Mouse (Mus musculus): ENCODE results near the gene Dcx.

Dcx gene

GRCm38 (mm10) chrX:143932958-143933357, at the start of gene Dcx:
Dcx (minus strand) TSS chrX:143933311.
- DNase-seq (ENCODE audit: extremely low read depth, low read depth): no peak

GRCm38 (mm10) chrX:143966249-143966648, 33.1 kb upstream of the Dcx start:
- no peak for DNase-seq (ENCODE audit: extremely low read depth, low read depth)

- no peak for DNase-seq (ENCODE audit: extremely low read depth, low read depth)
These were observed 560 bp upstream of the Dcx start for GRCm38 (mm10) chrX:143933671-143934070.

- DNase-seq (ENCODE audit: extremely low read depth, low read depth): no peak
These were observed 581 bp downstream of the Dcx start for GRCm38 (mm10) chrX:143932530-143932929.

- no peak for DNase-seq (ENCODE audit: extremely low read depth, low read depth)
These were observed 1.5 kb downstream of the Dcx start for GRCm38 (mm10) chrX:143931400-143932185.

- DNase-seq (ENCODE audit: extremely low read depth, low read depth): no peak
These were observed 11.0 kb downstream of the Dcx start for GRCm38 (mm10) chrX:143922070-143922469.

GRCm38 (mm10) chrX:143906699-143907471, 26.2 kb downstream of the Dcx start:
- no peak for DNase-seq (ENCODE audit: extremely low read depth, low read depth)

- peak; percentile 6 for DNase-seq (ENCODE audit: extremely low read depth, low read depth)
These were observed 28.4 kb downstream of the Dcx start for GRCm38 (mm10) chrX:143904689-143905088.

- DNase-seq (ENCODE audit: extremely low read depth, low read depth): no peak
These were observed 30.8 kb downstream of the Dcx start for GRCm38 (mm10) chrX:143902300-143902699.

- DNase-seq (ENCODE audit: extremely low read depth, low read depth): no peak
These were observed 35.5 kb downstream of the Dcx start for GRCm38 (mm10) chrX:143897363-143898285.

- DNase-seq (ENCODE audit: extremely low read depth, low read depth): no peak
These were observed 36.2 kb downstream of the Dcx start for GRCm38 (mm10) chrX:143896936-143897335.

GRCm38 (mm10) chrX:143893180-143893579, 39.9 kb downstream of the Dcx start:
- DNase-seq (ENCODE audit: extremely low read depth, low read depth): no peak

- no peak for DNase-seq (ENCODE audit: extremely low read depth, low read depth)
These were observed 47.3 kb downstream of the Dcx start for GRCm38 (mm10) chrX:143885765-143886164.

- DNase-seq (ENCODE audit: extremely low read depth, low read depth): no peak
These were observed 48.2 kb downstream of the Dcx start for GRCm38 (mm10) chrX:143884953-143885352.

GRCm38 (mm10) chrX:143884299-143884698, 48.8 kb downstream of the Dcx start:
- no peak for DNase-seq (ENCODE audit: extremely low read depth, low read depth)

- DNase-seq (ENCODE audit: extremely low read depth, low read depth): no peak
These were observed 51.2 kb downstream of the Dcx start for GRCm38 (mm10) chrX:143881806-143882468.

GRCm38 (mm10) chrX:143879631-143880030, 53.5 kb downstream of the Dcx start:
- no peak for DNase-seq (ENCODE audit: extremely low read depth, low read depth)

- no peak for DNase-seq (ENCODE audit: extremely low read depth, low read depth)
These were observed 65.9 kb downstream of the Dcx start for GRCm38 (mm10) chrX:143867129-143867664.

- no peak for DNase-seq (ENCODE audit: extremely low read depth, low read depth)
These were observed 81.8 kb downstream of the Dcx start for GRCm38 (mm10) chrX:143851351-143851750.

- DNase-seq (ENCODE audit: extremely low read depth, low read depth): no peak
These were observed 83.1 kb downstream of the Dcx start for GRCm38 (mm10) chrX:143849969-143850368.

- DNase-seq (ENCODE audit: extremely low read depth, low read depth): no peak
These were observed 86.5 kb downstream of the Dcx start for GRCm38 (mm10) chrX:143846637-143847036.

All from MEL-GATA-1-ER (cell line).